Mouse (Mus musculus) testis, adult 2 months (tissue): Measurements from ENCODE around the gene Lgr6. TPM values are rescaled to one million over a fixed set of nuclear protein-coding genes. Genes with fewer than 3 reads are reported as not detected.
A peak's percentile ranks its signal among the peaks of the same experiment; 100 is the strongest.
"Not testable (repeated sequence)": the region's sequence is repeated elsewhere in the genome, so short reads cannot be mapped to it uniquely, and the experiment has no call there.

Experiments used
- H3K27ac ChIP-seq: fragments of 200-500 bp; 2 replicates; pipeline ENCODE4 v1.5.1; 2012; ENCODE audit warnings: low read depth, low read length; ENCODE audit not compliant: control insufficient read depth, insufficient read depth
- H3K27me3 ChIP-seq: fragments of 200-500 bp; 2 replicates; pipeline ENCODE4 v1.6.1; 2012; ENCODE audit warnings: mild to moderate bottlenecking, low read length, moderate library complexity; ENCODE audit not compliant: control insufficient read depth, insufficient read depth
- H3K36me3 ChIP-seq: fragments of 200-500 bp; 2 replicates; pipeline ENCODE4 v1.6.1; 2012; ENCODE audit warnings: mild to moderate bottlenecking, low read length; ENCODE audit not compliant: control insufficient read depth, insufficient read depth
- H3K4me1 ChIP-seq: fragments of 200-500 bp; 2 replicates; pipeline ENCODE4 v1.6.1; 2012; ENCODE audit warnings: low read length; ENCODE audit not compliant: control insufficient read depth, insufficient read depth
- H3K4me3 ChIP-seq: fragments of 200-500 bp; 2 replicates; pipeline ENCODE4 v1.5.1; 2012; ENCODE audit warnings: low read depth, mild to moderate bottlenecking, low read length, moderate library complexity, mixed read lengths; ENCODE audit not compliant: control insufficient read depth
- CTCF ChIP-seq: fragments of 200-500 bp; IDR thresholded peaks from 2 replicates; pipeline ENCODE4 v1.5.1; 2012; ENCODE audit warnings: low read depth, mild to moderate bottlenecking, inconsistent platforms, low read length, moderate library complexity; ENCODE audit not compliant: control insufficient read depth, insufficient read depth, insufficient replicate concordance
- POLR2A ChIP-seq: fragments of 200-500 bp; IDR thresholded peaks from 2 replicates; pipeline ENCODE4 v1.6.1; 2012; ENCODE audit warnings: low read depth, mild to moderate bottlenecking, inconsistent platforms, low read length, moderate library complexity; ENCODE audit not compliant: control insufficient read depth
- polyA plus RNA-seq: library from polyadenylated mRNA; depleted of rRNA; stranded (reverse); fragments of >200 nt; gene quantifications from 2 replicates; pipeline ENCODE4 v1.2.3, GENCODE M21; 2012

Gene Lgr6
- polyA plus RNA-seq, 1 experiment: 3.0 TPM

DNA sequence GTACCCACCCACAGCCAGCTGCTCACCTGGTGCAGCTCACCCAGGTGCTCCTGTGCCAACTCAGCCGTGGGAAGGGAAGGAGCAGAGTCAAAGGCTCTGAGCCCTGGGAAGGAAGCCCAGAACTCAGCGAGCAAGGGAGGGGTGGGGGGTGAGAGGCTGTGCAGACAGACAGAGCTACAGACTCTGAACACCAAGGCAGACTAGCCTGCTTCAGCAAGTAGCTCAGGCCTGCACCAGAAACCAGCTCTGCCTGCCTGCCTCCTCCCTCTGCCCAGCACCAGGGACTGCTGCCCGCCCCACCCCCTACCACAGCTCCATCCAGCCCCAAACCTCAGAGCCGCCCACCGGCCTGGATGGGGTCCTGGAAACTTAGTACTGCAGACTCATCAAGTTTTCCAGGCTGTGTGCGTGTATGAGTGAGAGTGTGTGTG is 22.9 kb upstream of the Lgr6 start:
- Histone ChIP-seq H3K36me3 (no peaks in the 10 kb centered on the region), H3K4me1 (no peaks in the 10 kb centered on the region; the same call in 1 of the 2 replicates), H3K4me3 (no peak overlapping the region), H3K27me3 (no peaks in the 10 kb centered on the region), H3K27ac (no peak overlapping the region)
- TF ChIP-seq CTCF (no peak), POLR2A (no peak)

DNA sequence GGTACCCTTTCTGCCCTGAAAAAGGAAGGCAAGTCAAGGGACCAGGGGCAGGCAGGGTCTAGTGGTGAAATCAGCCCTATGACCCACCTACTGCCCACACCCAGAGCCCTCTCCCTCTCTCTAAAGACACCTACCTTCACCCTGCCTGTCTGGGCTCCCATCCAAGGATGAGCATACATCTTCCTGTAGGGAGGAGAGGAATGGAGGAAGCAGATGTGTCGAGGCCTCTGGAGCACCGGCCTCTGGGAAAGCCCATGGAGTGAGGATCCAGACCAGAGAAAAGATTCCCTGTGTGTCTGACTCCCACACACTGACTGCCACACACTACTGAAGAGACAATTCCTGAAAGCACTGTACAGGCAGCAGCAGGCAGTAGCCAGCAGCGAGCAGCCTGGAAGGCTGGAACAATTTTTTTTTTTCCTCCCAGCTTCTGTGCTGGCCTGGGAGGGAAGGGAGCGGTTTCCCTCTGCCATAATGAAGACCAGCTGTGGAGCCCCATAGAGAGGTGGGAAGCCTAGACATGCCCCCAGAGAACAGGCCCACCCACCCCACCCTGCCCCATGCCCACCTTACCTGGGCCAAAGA is 21.5 kb upstream of the Lgr6 start:
- Histone ChIP-seq H3K27me3 (no peaks in the 10 kb centered on the region), H3K4me3 (no peak overlapping the region), H3K27ac (no peak overlapping the region), H3K36me3 (no peaks in the 10 kb centered on the region), H3K4me1 (no peaks in the 10 kb centered on the region; the same call in 1 of the 2 replicates)
- TF ChIP-seq POLR2A (no peak), CTCF (no peak)

DNA sequence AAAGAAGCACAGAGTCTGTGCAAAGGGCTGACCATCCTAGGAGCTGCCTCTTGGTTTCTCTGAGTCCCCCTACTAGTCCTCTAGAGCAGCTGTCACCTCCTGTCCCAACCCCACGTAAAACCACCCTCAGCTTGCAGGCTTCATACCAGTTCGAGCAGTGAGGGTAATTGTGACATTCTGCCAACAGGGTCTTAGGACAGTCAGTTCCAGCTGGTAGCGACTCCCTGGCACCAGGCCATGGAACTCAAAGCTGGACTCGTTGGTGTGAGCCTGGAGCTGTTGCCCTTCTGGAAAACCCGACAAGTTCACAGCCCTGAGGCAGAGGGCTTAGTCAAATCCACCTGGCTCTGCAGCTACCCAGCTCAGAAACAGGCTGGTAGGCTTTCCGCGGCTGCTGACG is 20.9 kb upstream of the Lgr6 start:
- Histone ChIP-seq H3K4me1 (no peaks in the 10 kb centered on the region; the same call in 1 of the 2 replicates), H3K36me3 (no peaks in the 10 kb centered on the region), H3K27me3 (no peaks in the 10 kb centered on the region), H3K4me3 (no peak overlapping the region), H3K27ac (no peak overlapping the region)
- TF ChIP-seq POLR2A (no peak), CTCF (no peak)

DNA sequence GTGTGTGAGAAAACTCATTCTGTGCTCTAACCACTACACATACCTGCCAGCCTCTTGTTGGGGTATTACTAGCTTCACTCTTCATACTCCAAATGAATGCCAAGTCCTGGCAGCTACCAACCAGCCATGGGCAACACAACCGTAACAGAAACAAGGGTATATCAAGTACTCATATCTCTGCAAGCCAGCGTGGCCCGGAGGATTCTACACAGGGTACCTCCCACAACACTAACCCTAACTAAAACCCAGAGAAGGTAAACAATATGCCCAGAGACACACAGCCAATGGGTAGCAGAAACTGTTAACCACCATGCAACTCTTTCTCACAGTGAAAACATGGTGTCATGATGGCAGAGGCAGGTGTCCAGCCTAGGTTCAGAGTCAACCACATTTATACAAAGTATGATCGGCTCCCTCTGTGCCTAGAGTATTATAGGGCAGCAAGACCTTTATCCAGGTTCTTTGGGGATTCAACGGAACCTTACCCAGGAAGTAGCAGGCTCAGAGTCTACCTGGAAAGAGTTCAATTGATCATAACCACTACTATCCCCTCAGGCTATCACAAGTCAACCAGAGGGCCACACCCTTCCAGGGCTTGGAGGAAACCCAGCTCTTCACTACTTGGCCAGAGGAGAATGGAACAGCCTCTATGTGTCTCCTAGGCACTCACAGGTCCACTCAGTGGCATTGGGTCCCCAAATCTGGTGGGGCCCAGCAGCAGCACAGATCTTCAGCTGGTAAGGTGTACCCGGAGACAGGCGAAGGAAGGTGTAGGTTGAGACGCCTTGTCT is 19.7 kb upstream of the Lgr6 start:
- Histone ChIP-seq H3K4me1 (no peaks in the 10 kb centered on the region), H3K27me3 (no peaks in the 10 kb centered on the region), H3K4me3 (no peak overlapping the region), H3K27ac (no peak overlapping the region), H3K36me3 (no peaks in the 10 kb centered on the region)
- TF ChIP-seq CTCF: no peak
- no peak for TF ChIP-seq POLR2A

DNA sequence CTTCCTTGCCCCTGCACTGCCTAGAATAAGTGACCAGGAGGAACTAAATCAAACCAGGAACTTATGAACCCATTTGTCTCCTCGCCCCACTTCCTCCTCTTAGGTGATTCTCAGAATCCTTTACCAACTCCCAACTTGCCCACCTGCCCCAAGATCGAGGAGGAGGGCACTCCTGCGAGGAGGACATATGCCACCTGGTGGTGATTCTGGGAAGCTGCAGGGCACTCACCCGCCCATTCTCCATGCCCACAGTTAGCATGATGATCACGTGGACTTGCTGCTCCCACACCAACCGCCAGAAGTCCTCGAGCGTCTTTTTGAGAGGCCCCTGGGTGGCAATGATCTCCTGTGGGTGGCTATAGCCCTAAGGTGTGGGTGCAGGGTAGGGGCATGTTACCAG is 7.6 kb upstream of the Lgr6 start:
- H3K36me3 ChIP-seq: no peaks in the 10 kb centered on the region
- H3K4me1 ChIP-seq: no peaks in the 10 kb centered on the region
- H3K27me3 ChIP-seq: no peaks in the 10 kb centered on the region
- H3K4me3 ChIP-seq: no peak overlapping the region
- no peak overlapping the region for H3K27ac ChIP-seq
- TF ChIP-seq CTCF: peak; percentile 88
- no peak for TF ChIP-seq POLR2A

DNA sequence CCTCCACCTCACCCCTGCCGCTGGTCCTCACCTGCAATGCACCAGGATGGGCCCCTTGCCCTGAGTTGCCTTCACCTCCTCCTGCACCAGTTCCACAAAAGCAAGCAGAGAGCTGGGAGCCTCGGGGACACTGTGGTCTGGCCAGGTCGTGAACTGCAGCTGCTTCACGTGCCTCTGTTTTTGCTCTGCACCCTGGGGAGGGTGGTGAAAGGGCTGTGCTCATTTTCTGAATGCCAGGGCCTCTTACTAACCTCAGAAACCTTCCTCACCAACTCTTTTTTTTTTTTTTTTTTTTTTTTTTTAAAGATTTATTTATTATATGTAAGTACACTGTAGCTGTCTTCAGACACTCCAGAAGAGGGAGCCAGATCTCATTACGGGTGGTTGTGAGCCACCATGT is 6.2 kb upstream of the Lgr6 start:
- not testable (repeated sequence) for H3K27me3 ChIP-seq, H3K4me1 ChIP-seq, H3K4me3 ChIP-seq, H3K36me3 ChIP-seq, H3K27ac ChIP-seq

DNA sequence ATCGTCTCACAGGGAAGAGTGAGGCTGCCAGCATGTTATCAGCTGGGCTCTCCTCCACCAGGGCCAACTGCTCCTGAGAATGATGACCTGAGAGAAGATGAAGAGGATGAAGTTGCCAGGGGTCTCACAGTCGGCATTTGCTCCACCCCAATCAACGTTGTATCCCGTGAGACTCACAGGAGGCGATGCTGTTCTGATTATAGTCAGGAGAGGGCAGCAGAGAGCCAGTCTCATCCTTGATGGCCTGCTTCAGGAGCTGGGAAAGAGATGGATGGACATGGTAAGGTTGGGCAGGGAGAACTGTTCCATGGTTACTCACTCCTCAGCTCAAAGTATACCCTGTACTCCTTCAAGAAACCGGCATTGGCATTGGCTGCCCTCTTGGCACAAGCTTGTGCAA is 5.0 kb upstream of the Lgr6 start:
- H3K36me3 ChIP-seq: no peaks in the 10 kb centered on the region
- H3K4me1 ChIP-seq: peaks cover 3% of the 10 kb centered on the region
- no peaks in the 10 kb centered on the region for H3K27me3 ChIP-seq
- TF ChIP-seq CTCF (peak; percentile 84; the same call in 1 of the 2 replicates), POLR2A (no peak)
- no peak overlapping the region for H3K27ac ChIP-seq
- no peak overlapping the region for H3K4me3 ChIP-seq
